Mouse (Mus musculus) adrenal gland, adult 2 months (tissue): ENCODE data around the gene Slc9a6. TPM values are rescaled to one million over a fixed set of nuclear protein-coding genes. Genes with fewer than 3 reads are reported as not detected.

Experiments
- DNase-seq: peaks from one replicate; pipeline ENCODE4 v3.0.0; 2021
- polyA plus RNA-seq: library from polyadenylated mRNA; depleted of rRNA; stranded (reverse); fragments of >200 nt; gene quantifications from 2 replicates; pipeline ENCODE4 v1.2.3, GENCODE M21; 2012
- total RNA-seq, 2 experiments: library from RNA; stranded (reverse); gene quantifications; 2 replicates each; pipeline ENCODE4 v1.2.3; 2021

Gene Slc9a6
- total and polyA plus RNA-seq, 3 experiments: 29.6 to 32.8 (median 32.5) TPM

GRCm38 (mm10) chrX:56665226-56665973 lies 55.8 kb downstream of the Slc9a6 start:
- DNase-seq: no peak

- DNase-seq: no peak
Measured at GRCm38 (mm10) chrX:56667296-56667695, 57.7 kb downstream of the Slc9a6 start.

- DNase-seq: no peak
Measured at GRCm38 (mm10) chrX:56668051-56668450, 58.5 kb downstream of the Slc9a6 start.

DNA sequence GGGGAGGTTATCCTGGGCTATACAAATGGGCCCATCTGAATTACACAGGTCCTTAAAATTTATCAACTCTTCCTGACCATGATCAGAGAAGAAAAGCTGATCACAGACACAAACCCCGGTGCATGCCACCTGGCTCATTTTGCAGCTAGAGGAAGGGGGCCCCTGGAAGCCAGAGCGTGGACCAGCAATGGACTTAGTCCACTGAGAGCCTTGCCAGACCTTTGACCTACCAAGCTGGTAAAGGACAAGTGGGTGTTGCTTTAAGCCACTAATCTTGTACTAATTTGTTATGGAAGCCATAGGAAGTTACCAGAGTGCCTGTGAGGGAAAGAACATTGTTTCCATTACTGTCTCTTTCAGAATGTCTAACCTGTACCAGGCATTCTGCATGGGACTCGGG lies 58.9 kb downstream of the Slc9a6 start:
- DNase-seq: no peak

DNA sequence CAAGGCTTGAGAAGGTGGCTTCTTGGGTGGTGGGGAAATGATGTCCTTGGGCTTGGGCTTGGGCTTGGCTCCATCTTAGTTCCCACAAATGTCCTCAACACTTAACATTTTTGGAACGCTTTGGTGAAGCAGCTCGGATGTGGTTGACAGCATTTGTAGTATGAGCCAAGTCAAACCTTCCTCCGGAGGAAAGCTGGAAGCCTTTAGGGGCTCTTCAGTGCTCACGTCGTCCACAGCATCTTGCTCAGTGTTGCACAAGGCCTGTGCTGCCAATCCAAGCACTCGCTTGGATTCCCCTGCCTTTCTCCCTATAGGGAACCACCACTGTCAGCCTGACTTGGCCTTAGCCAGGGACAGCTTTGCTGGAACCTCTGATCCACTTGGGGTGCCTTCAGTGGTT lies 66.0 kb downstream of the Slc9a6 start:
- no peak for DNase-seq

- no peak for DNase-seq
Measured at GRCm38 (mm10) chrX:56677736-56678135, 68.2 kb downstream of the Slc9a6 start.

GRCm38 (mm10) chrX:56679066-56679465 lies 69.5 kb downstream of the Slc9a6 start:
- DNase-seq: no peak

GRCm38 (mm10) chrX:56682156-56682720 lies 72.7 kb downstream of the Slc9a6 start:
- DNase-seq: no peak

GRCm38 (mm10) chrX:56683521-56683920 lies 74.0 kb downstream of the Slc9a6 start:
- DNase-seq: no peak

DNA sequence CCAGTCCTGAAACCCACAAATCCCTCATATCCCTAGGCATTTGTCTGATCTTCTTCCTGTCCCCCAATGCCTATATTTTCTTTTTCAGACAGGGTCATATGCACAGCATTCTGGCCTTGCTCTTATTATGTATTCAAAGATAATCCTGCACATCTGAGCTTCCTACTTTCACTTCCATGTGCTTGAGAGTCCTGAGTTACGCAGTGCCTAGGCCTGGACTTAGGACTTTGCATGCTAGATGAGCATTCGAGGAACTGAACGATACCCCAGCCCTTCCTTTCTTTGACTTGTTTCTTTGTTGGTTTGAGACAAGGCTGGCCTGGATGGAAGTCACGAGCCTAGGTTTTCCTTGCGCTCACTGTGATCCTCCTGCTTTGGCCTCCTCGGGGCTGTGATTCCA lies 83.0 kb downstream of the Slc9a6 start:
- DNase-seq: no peak

DNA sequence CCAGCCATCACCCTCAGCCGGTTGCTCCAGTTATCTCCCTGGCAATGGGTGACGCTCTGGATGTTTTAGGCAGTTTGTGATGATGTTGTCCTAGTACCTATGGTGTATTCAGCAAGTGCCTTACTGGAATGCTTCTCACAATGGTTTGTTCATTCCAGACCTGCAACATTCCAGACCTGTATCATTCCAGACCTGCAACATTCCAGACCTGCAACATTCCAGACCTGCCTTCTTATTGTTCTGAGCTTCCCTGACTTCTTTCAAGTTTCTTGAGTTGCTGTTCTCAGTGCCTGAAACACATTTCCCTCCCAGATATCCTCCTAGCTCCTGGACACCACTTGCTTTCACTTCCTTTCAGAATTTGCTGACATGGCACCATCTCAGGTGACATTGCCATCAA lies 85.0 kb downstream of the Slc9a6 start:
- DNase-seq: no peak

DNA sequence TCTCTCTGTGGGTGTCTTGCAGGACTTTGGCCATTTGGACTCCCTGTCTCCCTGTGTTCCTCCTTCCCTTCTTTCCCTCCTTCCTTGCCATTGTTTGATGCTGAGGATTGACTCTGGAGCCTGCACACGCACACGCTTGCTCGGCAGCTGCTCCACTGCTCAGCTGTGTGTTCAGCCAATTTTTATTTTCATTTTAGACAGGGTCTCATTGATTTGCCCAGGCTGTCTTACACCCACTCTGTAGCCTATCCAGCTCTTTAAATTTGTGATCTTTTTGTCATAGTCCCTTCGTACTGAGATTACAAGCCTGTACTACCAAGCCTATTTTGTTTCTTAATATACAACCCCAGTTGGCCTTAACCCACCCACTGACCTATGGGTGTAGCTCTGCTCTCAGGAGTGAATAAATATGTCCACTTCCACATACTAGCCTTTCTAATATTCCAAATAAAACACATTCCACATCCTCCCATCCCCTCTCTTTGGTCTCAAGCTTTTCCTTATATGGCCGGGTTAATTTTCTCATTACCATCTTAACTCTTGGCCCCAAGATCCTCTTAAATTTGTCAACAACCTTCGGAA lies 87.7 kb downstream of the Slc9a6 start:
- no peak for DNase-seq

DNA sequence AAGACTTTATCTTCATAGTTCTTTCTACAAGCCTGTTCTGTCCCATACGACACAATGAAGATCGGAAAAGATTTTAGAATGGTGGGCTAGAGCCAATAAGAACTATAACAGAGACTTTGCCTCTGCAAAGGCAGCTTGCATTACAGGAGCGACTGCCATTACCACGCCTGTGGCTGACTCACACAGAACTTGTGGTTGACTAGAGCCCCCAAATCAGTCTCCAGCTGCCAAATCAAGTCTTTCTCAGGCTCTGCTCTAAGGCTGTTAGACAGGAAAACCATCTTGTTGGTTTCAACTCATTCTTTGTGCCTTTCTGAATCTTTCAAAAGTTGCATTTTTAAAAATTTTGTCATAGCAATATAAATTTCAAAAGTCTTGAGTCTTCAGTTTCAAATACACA lies 88.3 kb downstream of the Slc9a6 start:
- DNase-seq: no peak

GRCm38 (mm10) chrX:56701261-56701660 lies 91.7 kb downstream of the Slc9a6 start:
- no peak for DNase-seq

DNA sequence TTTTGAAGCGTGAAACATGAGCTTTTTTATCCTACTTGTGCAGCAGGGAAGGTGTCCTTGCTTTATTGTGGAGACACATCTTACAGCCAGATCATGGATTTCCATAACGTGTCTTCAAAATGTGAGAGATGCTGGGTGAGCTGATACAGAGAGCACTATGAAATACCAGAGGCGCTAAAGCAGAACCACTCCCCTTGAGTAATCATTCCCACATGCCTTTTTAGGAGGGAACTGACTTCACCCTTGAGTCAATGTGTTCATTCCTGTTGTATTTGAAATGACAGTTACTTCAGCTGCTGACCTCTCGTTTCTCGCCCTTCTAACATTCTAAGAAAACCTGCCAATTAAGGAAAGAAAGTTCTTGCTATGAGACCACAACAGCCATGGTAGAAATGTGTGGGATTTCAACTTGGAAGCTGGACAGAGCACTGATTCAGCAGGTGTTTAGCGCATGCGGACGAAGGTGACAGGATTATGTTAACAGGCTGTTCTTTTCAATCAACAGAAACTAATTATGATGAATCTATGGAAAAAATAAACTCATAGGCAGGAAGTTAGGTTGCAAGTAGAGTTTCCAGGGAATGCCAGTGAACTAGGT lies 94.5 kb downstream of the Slc9a6 start:
- no peak for DNase-seq

GRCm38 (mm10) chrX:56708592-56709370 lies 99.2 kb downstream of the Slc9a6 start:
- DNase-seq: no peak

DNA sequence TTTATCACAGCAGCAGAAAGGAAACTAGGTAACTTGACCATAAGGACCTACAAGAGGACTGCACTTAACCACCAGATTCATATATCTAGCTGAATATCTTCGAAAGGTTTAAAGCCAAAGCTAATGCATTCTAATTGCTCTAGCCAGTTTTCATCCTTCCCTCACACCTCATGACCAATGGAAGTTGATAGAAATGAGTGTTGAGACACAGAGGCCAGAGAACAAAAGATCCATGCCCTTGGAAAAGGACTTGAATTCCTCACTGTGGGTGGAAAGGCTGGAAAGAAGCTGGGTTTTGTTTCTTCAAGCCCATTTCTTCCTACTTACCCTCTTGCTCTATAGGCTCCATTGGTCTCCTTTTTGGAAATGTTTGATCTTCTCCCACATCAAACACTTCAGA lies 101.0 kb downstream of the Slc9a6 start:
- DNase-seq: no peak

DNA sequence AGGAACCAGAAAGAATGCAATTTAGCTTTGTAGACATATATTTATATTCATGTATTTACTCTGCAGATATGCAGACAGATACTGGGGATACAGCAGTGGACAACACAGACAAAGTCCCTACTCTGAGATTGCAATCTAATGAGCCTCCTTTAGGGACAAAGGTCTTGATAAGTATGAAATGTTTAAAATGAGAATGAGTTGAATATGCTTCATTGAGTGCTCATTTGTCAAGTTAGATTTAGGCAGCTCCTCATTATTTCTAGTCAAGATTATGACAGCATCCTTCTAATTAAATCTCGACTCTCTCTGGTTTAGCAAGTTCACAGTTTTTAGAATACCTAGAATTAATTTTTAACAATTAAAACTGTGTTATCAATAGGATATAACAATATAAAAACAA lies 103.1 kb downstream of the Slc9a6 start:
- DNase-seq: no peak
